Mouse (Mus musculus): ENCODE results near the gene Vmn2r54.
"Not testable (repeated sequence)": the region's sequence is repeated elsewhere in the genome, so short reads cannot be mapped to it uniquely, and the experiment has no call there.

- TF ChIP-seq POLR2A (IDR thresholded peaks at IDR 0.05; ENCODE audit: low read depth, low read length); CTCF (IDR thresholded peaks at IDR 0.05; ENCODE audit: extremely low read depth, insufficient read length, insufficient replicate concordance, low read depth, low read length): not testable (repeated sequence)
Measured at GRCm38 (mm10) chr7:12684903-12685302, 44.8 kb upstream of the Vmn2r54 start, which contains the start of gene Vmn2r55.
